Mouse (Mus musculus) olfactory bulb, adult 2 months (tissue): ENCODE data around the gene Hmx3.

Source experiments
- CTCF ChIP-seq: fragments of 200-500 bp; IDR thresholded peaks from 2 replicates; pipeline ENCODE4 v1.5.1; 2012; ENCODE audit warnings: low read depth, mild to moderate bottlenecking, low read length, moderate library complexity; ENCODE audit not compliant: insufficient read depth
- POLR2A ChIP-seq: fragments of 200-500 bp; IDR thresholded peaks from 2 replicates; pipeline ENCODE4 v1.6.1; 2012; ENCODE audit warnings: mild to moderate bottlenecking, low read depth, low read length, moderate library complexity; ENCODE audit not compliant: insufficient read depth

DNA sequence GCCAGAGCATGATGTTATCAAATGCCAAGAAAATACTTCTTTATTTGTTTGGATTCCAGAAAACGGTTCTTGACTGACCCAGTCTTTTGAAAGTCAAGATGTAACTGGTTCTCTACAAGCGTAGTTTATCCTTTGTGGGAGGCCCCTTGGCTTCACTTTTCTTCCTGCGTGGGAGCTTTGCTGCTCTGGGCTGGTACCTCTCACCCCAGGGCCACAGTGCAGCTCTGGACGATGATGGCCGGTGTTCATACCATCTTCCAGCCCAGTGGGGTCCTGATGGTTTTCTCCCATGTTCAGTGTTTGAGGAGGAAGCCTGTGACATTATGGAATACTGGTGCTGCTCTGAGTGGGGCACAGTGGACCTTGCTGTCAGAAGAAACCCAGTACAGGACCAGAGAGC, 4.8 kb downstream of the Hmx3 start:
- TF ChIP-seq CTCF = no peak
- TF ChIP-seq POLR2A = no peak
